Mouse (Mus musculus): Measurements from ENCODE around the gene Glrx5.

The Glrx5 gene

GRCm38 (mm10) chr12:105031081-105032058, 1.1 kb upstream of the Glrx5 start:
- DNase-seq (ENCODE audit: low read depth, low spot score) = no peak

GRCm38 (mm10) chr12:105032832-105033775, 616 bp downstream of the Glrx5 start:
- no peak for DNase-seq (ENCODE audit: low read depth, low spot score)

GRCm38 (mm10) chr12:105034130-105034769, 1.8 kb downstream of the Glrx5 start:
- DNase-seq (ENCODE audit: low read depth, low spot score) = no peak

- DNase-seq (ENCODE audit: low read depth, low spot score) = no peak
These were observed 5.7 kb downstream of the Glrx5 start for GRCm38 (mm10) chr12:105038211-105038610.

- no peak for DNase-seq (ENCODE audit: low read depth, low spot score)
These were observed 6.4 kb downstream of the Glrx5 start for GRCm38 (mm10) chr12:105038918-105039317.

- DNase-seq (ENCODE audit: low read depth, low spot score) = no peak
These were observed 7.2 kb downstream of the Glrx5 start for GRCm38 (mm10) chr12:105039578-105040289.

- DNase-seq (ENCODE audit: low read depth, low spot score) = no peak
These were observed 8.5 kb downstream of the Glrx5 start for GRCm38 (mm10) chr12:105040950-105041349.

GRCm38 (mm10) chr12:105043081-105043480, 10.6 kb downstream of the Glrx5 start:
- no peak for DNase-seq (ENCODE audit: low read depth, low spot score)

- DNase-seq (ENCODE audit: low read depth, low spot score) = no peak
These were observed 12.3 kb downstream of the Glrx5 start for GRCm38 (mm10) chr12:105044775-105045174.

GRCm38 (mm10) chr12:105048301-105048863, 15.9 kb downstream of the Glrx5 start:
- DNase-seq (ENCODE audit: low read depth, low spot score) = no peak

GRCm38 (mm10) chr12:105049813-105050212, 17.3 kb downstream of the Glrx5 start:
- DNase-seq (ENCODE audit: low read depth, low spot score) = no peak

GRCm38 (mm10) chr12:105050898-105051297, 18.4 kb downstream of the Glrx5 start:
- DNase-seq (ENCODE audit: low read depth, low spot score) = no peak

GRCm38 (mm10) chr12:105054041-105054440, 21.6 kb downstream of the Glrx5 start:
- DNase-seq (ENCODE audit: low read depth, low spot score) = no peak

- no peak for DNase-seq (ENCODE audit: low read depth, low spot score)
These were observed 22.8 kb downstream of the Glrx5 start for GRCm38 (mm10) chr12:105055308-105055707.

GRCm38 (mm10) chr12:105060006-105060405, 27.5 kb downstream of the Glrx5 start:
- no peak for DNase-seq (ENCODE audit: low read depth, low spot score)

- DNase-seq (ENCODE audit: low read depth, low spot score) = no peak
These were observed 31.0 kb downstream of the Glrx5 start for GRCm38 (mm10) chr12:105063201-105064134.

- DNase-seq (ENCODE audit: low read depth, low spot score) = no peak
These were observed 31.7 kb downstream of the Glrx5 start for GRCm38 (mm10) chr12:105064168-105064567.

- no peak for DNase-seq (ENCODE audit: low read depth, low spot score)
These were observed 32.6 kb downstream of the Glrx5 start for GRCm38 (mm10) chr12:105065119-105065518.

GRCm38 (mm10) chr12:105066523-105066922, 34.0 kb downstream of the Glrx5 start:
- no peak for DNase-seq (ENCODE audit: low read depth, low spot score)

Data from skeletal muscle tissue, adult 2 months (tissue).